Mouse (Mus musculus) brain, embryonic 14.5 days (tissue): ENCODE results near the gene Gm15557.

Experiments used
- CTCF ChIP-seq: fragments of 200-500 bp; IDR thresholded peaks from 2 replicates; pipeline ENCODE4 v1.5.1; 2012; ENCODE audit warnings: inconsistent platforms, mild to moderate bottlenecking, moderate library complexity, borderline replicate concordance; ENCODE audit not compliant: insufficient read depth, insufficient read length; ENCODE audit errors: extremely low read depth
- POLR2A ChIP-seq: fragments of 200-500 bp; IDR thresholded peaks from 2 replicates; pipeline ENCODE4 v1.6.1; 2012; ENCODE audit warnings: mild to moderate bottlenecking, inconsistent platforms, borderline replicate concordance; ENCODE audit not compliant: poor library complexity, insufficient read depth, insufficient read length, severe bottlenecking; ENCODE audit errors: extremely low read depth

- no peak for TF ChIP-seq POLR2A
- no peak for TF ChIP-seq CTCF
Observed at GRCm38 (mm10) chr2:155961862-155962261, 21.3 kb downstream of the Gm15557 start.
